Mouse (Mus musculus) hindbrain, embryonic 15.5 days (tissue): ENCODE data around the gene Lypla2. TPM values are rescaled to one million over a fixed set of nuclear protein-coding genes. Genes with fewer than 3 reads are reported as not detected.
"Not testable (repeated sequence)": the region's sequence is repeated elsewhere in the genome, so short reads cannot be mapped to it uniquely, and the experiment has no call there.

Experiments
- ATAC-seq: fragments of 200-750 bp; cut with Nextera tagmentation; 2 replicates; pipeline ENCODE4 v1.8.0; 2017; ENCODE audit warnings: low read depth, moderate number of reproducible peaks, moderate TSS enrichment; ENCODE audit not compliant: low FRiP score
- H3K27ac ChIP-seq: fragments of 300-500 bp; sonication (generic); replicated peaks from 2 replicates; pipeline ENCODE4 v1.5.1; 2015; ENCODE audit warnings: mild to moderate bottlenecking, inconsistent platforms
- H3K27me3 ChIP-seq: fragments of 300-500 bp; sonication (generic); 2 replicates; pipeline ENCODE4 v1.6.1; 2015; ENCODE audit warnings: control low read depth, inconsistent platforms
- H3K36me3 ChIP-seq: fragments of 300-500 bp; sonication (generic); 2 replicates; pipeline ENCODE4 v1.6.1; 2015; ENCODE audit warnings: control low read depth, inconsistent platforms
- H3K4me1 ChIP-seq: fragments of 300-500 bp; sonication (generic); replicated peaks from 2 replicates; pipeline ENCODE4 v1.6.1; 2015; ENCODE audit warnings: control low read depth, inconsistent platforms
- H3K4me2 ChIP-seq: fragments of 300-500 bp; sonication (generic); 2 replicates; pipeline ENCODE4 v1.6.1; 2015; ENCODE audit warnings: moderate library complexity, mild to moderate bottlenecking, inconsistent platforms
- H3K4me3 ChIP-seq: fragments of 300-500 bp; sonication (generic); 2 replicates; pipeline ENCODE4 v1.5.1; 2015; ENCODE audit warnings: mild to moderate bottlenecking, inconsistent platforms
- H3K9ac ChIP-seq: fragments of 300-500 bp; sonication (generic); 2 replicates; pipeline ENCODE4 v1.6.1; 2015; ENCODE audit warnings: inconsistent platforms
- H3K9me3 ChIP-seq: fragments of 300-500 bp; sonication (generic); 2 replicates; pipeline ENCODE4 v1.6.1; 2016; ENCODE audit warnings: control low read depth, inconsistent platforms
- WGBS: fragments of 180-500 bp; shearing (Covaris S2); methylation state at CpG from one replicate; pipeline ENCODE4 v1.1.7; 2015; 5-methylcytosine and 5-hydroxymethylcytosine counted together
- polyA plus RNA-seq: library from polyadenylated mRNA; unstranded; fragments of >200 nt; fragmentation: Nextera tagmentation; extraction: Ambion mirVana; gene quantifications from 2 replicates; pipeline ENCODE4 v1.2.1, GENCODE M21; 2015

Gene Lypla2
- polyA plus RNA-seq, 1 experiment from 2014 or later, result 214 TPM

GRCm38 (mm10) chr4:135986943-135987710 lies 14.7 kb upstream of the Lypla2 start, which contains the start of gene Pithd1:
Gene Pithd1, minus strand, starts transcription at chr4:135987264.
- Histone ChIP-seq H3K27ac (peak within 1 kb of the TSS; percentile 92), H3K36me3 (peaks cover 14% of the 10 kb centered on the region; the same call in 1 of the 2 replicates), H3K9ac (peak within 1 kb of the TSS; percentile 98), H3K27me3 (no peaks in the 10 kb centered on the region), H3K4me1 (peaks cover 23% of the 10 kb centered on the region), H3K4me3 (peak within 1 kb of the TSS; percentile 98), H3K9me3 (no peaks in the 10 kb centered on the region), H3K4me2 (peak within 1 kb of the TSS; percentile 97)
- peak; percentile 93 for ATAC-seq
- WGBS, result 1% methylated on average over 80 of the region's 81 CpGs

- ATAC-seq, result peak; percentile 5; the same call in 1 of the 2 replicates
- peak overlapping the region; percentile 97 for H3K4me2 ChIP-seq
- H3K27me3 ChIP-seq, result no peaks in the 10 kb centered on the region
- WGBS, result 7% methylated on average over 22 of the region's 23 CpGs
- H3K9me3 ChIP-seq, result no peaks in the 10 kb centered on the region
- peak overlapping the region; percentile 98 for H3K9ac ChIP-seq
- H3K36me3 ChIP-seq, result peaks cover 14% of the 10 kb centered on the region; the same call in 1 of the 2 replicates
- peak overlapping the region; percentile 98 for H3K4me3 ChIP-seq
- peak overlapping the region; percentile 92 for H3K27ac ChIP-seq
- peaks cover 23% of the 10 kb centered on the region for H3K4me1 ChIP-seq
Observed at GRCm38 (mm10) chr4:135986301-135986942, 14.0 kb upstream of the Lypla2 start.

- WGBS, result 94% methylated on average over 7 of the region's 7 CpGs
- no peaks in the 10 kb centered on the region for H3K9me3 ChIP-seq
- no peak overlapping the region for H3K27ac ChIP-seq
- H3K36me3 ChIP-seq, result peaks cover 17% of the 10 kb centered on the region
- peak overlapping the region; percentile 97 for H3K4me2 ChIP-seq
- no peaks in the 10 kb centered on the region for H3K27me3 ChIP-seq
- peak overlapping the region; percentile 98 for H3K4me3 ChIP-seq
- ATAC-seq, result no peak
- no peak overlapping the region for H3K9ac ChIP-seq
- H3K4me1 ChIP-seq, result peaks cover 23% of the 10 kb centered on the region
Observed at GRCm38 (mm10) chr4:135985769-135986168, 13.3 kb upstream of the Lypla2 start.

- no peak overlapping the region; the same call in 1 of the 2 replicates for H3K4me2 ChIP-seq
- H3K9ac ChIP-seq, result no peak overlapping the region
- ATAC-seq, result no peak
- H3K4me1 ChIP-seq, result peaks cover 23% of the 10 kb centered on the region
- peaks cover 22% of the 10 kb centered on the region for H3K36me3 ChIP-seq
- no peaks in the 10 kb centered on the region for H3K9me3 ChIP-seq
- WGBS, result 91% methylated on average over 5 of the region's 5 CpGs
- H3K4me3 ChIP-seq, result no peak overlapping the region
- H3K27ac ChIP-seq, result no peak overlapping the region
- H3K27me3 ChIP-seq, result no peaks in the 10 kb centered on the region
Observed at GRCm38 (mm10) chr4:135985193-135985592, 12.8 kb upstream of the Lypla2 start.

GRCm38 (mm10) chr4:135984556-135984955 lies 12.1 kb upstream of the Lypla2 start:
- WGBS, result 92% methylated on average over 5 of the region's 5 CpGs
- H3K4me2 ChIP-seq, result no peak overlapping the region
- peaks cover 23% of the 10 kb centered on the region for H3K4me1 ChIP-seq
- peaks cover 22% of the 10 kb centered on the region for H3K36me3 ChIP-seq
- H3K9me3 ChIP-seq, result no peaks in the 10 kb centered on the region
- H3K9ac ChIP-seq, result no peak overlapping the region
- no peak overlapping the region for H3K27ac ChIP-seq
- H3K4me3 ChIP-seq, result no peak overlapping the region
- H3K27me3 ChIP-seq, result no peaks in the 10 kb centered on the region
- ATAC-seq, result no peak

GRCm38 (mm10) chr4:135981524-135982063 lies 9.2 kb upstream of the Lypla2 start:
- 74% methylated on average over 7 of the region's 7 CpGs for WGBS
- Histone ChIP-seq H3K27me3 (no peaks in the 10 kb centered on the region), H3K4me3 (no peak overlapping the region), H3K4me1 (peaks cover 15% of the 10 kb centered on the region), H3K27ac (no peak overlapping the region), H3K9me3 (no peaks in the 10 kb centered on the region), H3K4me2 (no peak overlapping the region), H3K36me3 (peaks cover 35% of the 10 kb centered on the region), H3K9ac (no peak overlapping the region)
- no peak for ATAC-seq

GRCm38 (mm10) chr4:135980223-135980622 lies 7.8 kb upstream of the Lypla2 start:
- H3K27ac ChIP-seq, H3K4me2 ChIP-seq, ATAC-seq, H3K4me3 ChIP-seq, H3K27me3 ChIP-seq, H3K4me1 ChIP-seq, H3K9ac ChIP-seq, H3K9me3 ChIP-seq: not testable (repeated sequence)
- WGBS, result 93% methylated on average over 5 of the region's 5 CpGs
- peaks cover 47% of the 10 kb centered on the region for H3K36me3 ChIP-seq

GRCm38 (mm10) chr4:135976146-135976545 lies 3.7 kb upstream of the Lypla2 start:
- Histone ChIP-seq H3K9me3 (no peaks in the 10 kb centered on the region), H3K36me3 (peaks cover 41% of the 10 kb centered on the region), H3K4me2 (no peak overlapping the region), H3K4me3 (no peak overlapping the region), H3K27ac (no peak overlapping the region), H3K9ac (no peak overlapping the region), H3K27me3 (no peaks in the 10 kb centered on the region), H3K4me1 (peaks cover 15% of the 10 kb centered on the region)
- no peak for ATAC-seq
- 93% methylated on average over 12 of the region's 12 CpGs for WGBS

- 77% methylated on average over 13 of the region's 13 CpGs for WGBS
- Histone ChIP-seq H3K27ac (peak overlapping the region; percentile 76), H3K4me3 (peak overlapping the region; percentile 65), H3K36me3 (peaks cover 54% of the 10 kb centered on the region), H3K9me3 (no peaks in the 10 kb centered on the region), H3K4me2 (peak overlapping the region; percentile 96), H3K4me1 (peaks cover 29% of the 10 kb centered on the region), H3K9ac (0 out of 2 replicates have a peak overlapping the region, but pooled peaks have one; percentile 9), H3K27me3 (no peaks in the 10 kb centered on the region)
- ATAC-seq, result no peak
Observed at GRCm38 (mm10) chr4:135972911-135973811, 735 bp upstream of the Lypla2 start.

GRCm38 (mm10) chr4:135971805-135972555 lies 446 bp downstream of the Lypla2 start:
- Histone ChIP-seq H3K36me3 (peaks cover 62% of the 10 kb centered on the region), H3K9me3 (no peaks in the 10 kb centered on the region), H3K27me3 (no peaks in the 10 kb centered on the region), H3K4me3 (peak overlapping the region; percentile 65), H3K4me2 (peak overlapping the region; percentile 96), H3K9ac (peak overlapping the region; percentile 73), H3K27ac (peak overlapping the region; percentile 76), H3K4me1 (peaks cover 29% of the 10 kb centered on the region)
- WGBS, result 1% methylated on average over 31 of the region's 35 CpGs
- peak; percentile 72 for ATAC-seq

- 88% methylated on average over 11 of the region's 11 CpGs for WGBS
- Histone ChIP-seq H3K4me1 (peaks cover 29% of the 10 kb centered on the region), H3K27ac (no peak overlapping the region), H3K9ac (0 out of 2 replicates have a peak overlapping the region, but pooled peaks have one; percentile 0), H3K9me3 (no peaks in the 10 kb centered on the region), H3K36me3 (peaks cover 55% of the 10 kb centered on the region), H3K4me2 (0 out of 2 replicates have a peak overlapping the region, but pooled peaks have one; percentile 3), H3K4me3 (no peak overlapping the region), H3K27me3 (no peaks in the 10 kb centered on the region)
- no peak for ATAC-seq
Observed at GRCm38 (mm10) chr4:135970585-135970984, 1.8 kb downstream of the Lypla2 start.
